In genomic region chr10:8405141-8405540, GRCm38 (mm10) we compare ENCODE assay signal across 14 mouse cellular contexts.
DNase-seq lines count a peak whose midpoint lies in the region.
"Had no signal": no experiment of that assay in that cellular context is flagged by ENCODE, and none has a peak within 500 bp of the region (broad histone marks: within the 10 kb centered on the region; RNA-seq: fewer than 3 reads in every experiment).

No protein-coding gene starts in this region.

- peak; percentile 59 for DNase-seq in heart, adult 11 months
- no peak for DNase-seq in heart, adult 9 months (ENCODE audit: low spot score in 2 of 2)
- DNase-seq in urinary bladder, adult 18-20 months (ENCODE audit: low spot score in 2 of 2): peak; percentile 21 to 40
- DNase-seq in urinary bladder, adult 2 months (ENCODE audit: low spot score): no peak
- DNase-seq in urinary bladder, postnatal 36 days (ENCODE audit: low spot score in 2 of 2): peak; percentile 21 to 24
- no peak for DNase-seq in urinary bladder, postnatal 10 days (ENCODE audit: low spot score)
- DNase-seq in gonadal fat pad, adult 2 months (ENCODE audit: low read depth): peak; percentile 98
- no peak for DNase-seq in lung, postnatal 25 days (ENCODE audit: low spot score)
- DNase-seq: adrenal gland, adult 2 months; adrenal gland, postnatal 10 days; adrenal gland, postnatal 25 days; cerebellum, adult 11 months; cerebellum, adult 9-11 months; cerebellum, postnatal 14 days had no signal

Comparison
In these comparisons a context has a peak if more than half of its experiments do, and no peak if none do; other contexts are left out.
1. DNase-seq: peak in heart, adult 11 months (single experiment), urinary bladder, adult 18-20 months (2 of 2), urinary bladder, postnatal 36 days (2 of 2) and gonadal fat pad, adult 2 months (single experiment); none in heart, adult 9 months (0 of 2), urinary bladder, adult 2 months (single experiment), urinary bladder, postnatal 10 days (single experiment) and lung, postnatal 25 days (single experiment).